ENCODE assay signal across 18 mouse cellular contexts in the genomic region with DNA sequence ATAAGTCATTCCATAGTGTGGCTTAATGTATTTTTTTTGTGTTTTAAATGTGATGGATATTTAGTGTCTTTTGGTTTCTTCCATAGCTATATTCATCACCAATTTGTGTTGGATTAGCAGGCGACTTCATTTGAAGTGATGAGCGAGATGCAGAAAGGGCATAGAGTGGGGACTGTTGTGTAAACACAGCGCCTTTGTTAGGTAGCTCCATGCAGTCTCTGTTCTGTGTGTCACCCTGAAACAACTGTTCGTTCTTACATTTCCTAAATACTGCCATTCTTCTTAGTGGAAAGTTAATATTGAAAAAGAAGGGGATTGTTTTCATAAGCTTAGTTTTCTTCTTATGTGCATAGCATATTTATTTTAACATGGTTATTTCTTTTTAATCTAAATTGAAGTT. TPM values are rescaled to one million over a fixed set of nuclear protein-coding genes. Genes with fewer than 3 reads are reported as not detected.
DNase-seq lines count a peak whose midpoint lies in the region; TF ChIP-seq lines count a peak whose summit lies in the region.
"Had no signal": no experiment of that assay in that cellular context is flagged by ENCODE, and none has a peak within 500 bp of the region (broad histone marks: within the 10 kb centered on the region; RNA-seq: fewer than 3 reads in every experiment).

No protein-coding gene starts in this region.

- no peak overlapping the region for H3K4me3 ChIP-seq in layer of hippocampus, adult 2 months
- H3K4me3 ChIP-seq: embryonic facial prominence, embryonic 10.5 days; embryonic facial prominence, embryonic 12.5 days; forebrain, embryonic 13.5 days; forebrain, embryonic 15.5 days had no signal

- H3K27ac ChIP-seq in layer of hippocampus, adult 2 months, result peak overlapping the region; percentile 69
- H3K27ac ChIP-seq: embryonic facial prominence, embryonic 10.5 days; embryonic facial prominence, embryonic 12.5 days; forebrain, embryonic 13.5 days; forebrain, embryonic 15.5 days had no signal

- no peak for TF ChIP-seq CTCF in layer of hippocampus, adult 2 months (conservative IDR thresholded peaks at IDR 0.05)

- no peak for DNase-seq in layer of hippocampus, adult 2 months (ENCODE audit: low spot score in 2 of 2)
- DNase-seq in layer of hippocampus, adult 9-10 months (ENCODE audit: low spot score), result no peak
- DNase-seq in brain, adult 2 months (ENCODE audit: low read depth, low spot score), result peak; percentile 87
- peak; percentile 64 for DNase-seq in telencephalon, adult 2 months (ENCODE audit: low read depth, low spot score)
- DNase-seq in urinary bladder, adult 2 months (ENCODE audit: low spot score), result no peak
- DNase-seq: adrenal gland, adult 2 months; adrenal gland, postnatal 10 days; adrenal gland, postnatal 25 days; cerebellum, adult 11-12 months; cerebellum, adult 2 months; cerebellum, adult 9-10 months; cerebellum, postnatal 10 days; cerebellum, postnatal 25 days; forebrain, postnatal 0 days had no signal

RNA-seq across cellular contexts. Expression of gene Ppp1r21, which starts 16.8 kb away (rescaled TPM):
- 10 to 100 TPM; 82.8 to 87.7 TPM for total RNA-seq in layer of hippocampus, adult 2 months (2021)
- 27.1 and 29.7 TPM in 2 replicates for polyA plus RNA-seq in urinary bladder, adult 2 months (2012; rRNA removed)

RNA-seq across cellular contexts. Expression of gene Ston1, which starts 50.7 kb away (rescaled TPM):
- total RNA-seq in layer of hippocampus, adult 2 months (2021), result 10 to 100 TPM; 14.1 to 17.1 TPM
- polyA plus RNA-seq in urinary bladder, adult 2 months (2012; rRNA removed), result 28.6 and 38.4 TPM in 2 replicates

Comparison
In these comparisons a context has a peak if more than half of its experiments do, and no peak if none do; other contexts are left out.
1. DNase-seq: peak in brain, adult 2 months (single experiment) and telencephalon, adult 2 months (single experiment); none in layer of hippocampus, adult 2 months (0 of 2), layer of hippocampus, adult 9-10 months (single experiment) and urinary bladder, adult 2 months (single experiment).